Mouse (Mus musculus) cerebellum, adult 11 months (tissue): ENCODE measurements around the gene Gm42791.
A peak's percentile ranks its signal among the peaks of the same experiment; 100 is the strongest.

Experiments
- DNase-seq: peaks from one replicate; pipeline ENCODE4 v3.0.0; 2022

Gene Gm42791

DNA sequence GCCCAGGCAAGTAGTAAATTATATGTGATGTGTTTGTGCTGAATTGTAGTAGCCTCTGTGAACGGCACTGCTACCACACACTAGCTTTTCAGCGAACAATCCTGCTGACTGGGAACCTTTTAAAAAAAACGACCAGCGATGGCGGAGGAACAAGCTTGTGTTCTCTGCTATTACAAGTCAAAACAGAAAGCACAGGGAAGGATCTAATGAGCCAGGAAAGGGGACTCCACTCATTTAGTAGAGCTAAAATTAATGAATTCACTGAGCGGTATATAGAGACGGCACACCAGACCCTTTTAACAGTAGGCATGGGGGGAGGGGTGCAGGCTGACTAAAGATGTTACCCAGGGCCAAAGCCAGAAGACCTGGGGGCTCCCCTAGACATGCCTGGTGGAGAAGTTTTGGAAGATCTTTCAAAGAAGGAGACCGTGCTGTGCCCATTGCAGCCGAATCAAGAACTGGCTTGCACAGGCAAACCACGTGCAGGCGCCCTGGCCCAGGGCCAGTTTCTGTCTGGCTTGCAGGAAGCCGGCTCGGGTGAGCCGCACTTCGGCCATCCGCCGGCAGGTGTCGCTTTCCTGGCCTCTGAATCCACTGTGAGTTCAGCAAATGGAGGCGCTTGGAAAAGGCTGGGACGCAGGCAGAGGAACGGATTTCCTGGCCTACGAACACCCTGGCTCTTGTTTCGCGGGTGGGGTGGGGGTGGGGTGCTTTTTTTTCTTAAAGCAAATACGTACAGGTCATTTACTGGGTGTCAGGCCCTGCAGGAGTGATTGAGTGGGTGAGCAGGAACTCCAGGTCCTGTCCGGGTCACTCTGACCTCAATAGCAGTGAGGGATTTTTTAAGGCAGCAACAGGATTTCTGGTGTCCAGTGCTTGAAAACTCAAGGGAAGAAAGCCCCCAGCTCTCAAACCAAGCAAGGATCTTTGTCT lies 11.7 kb upstream of the Gm42791 start:
- DNase-seq = peak; percentile 100

- DNase-seq = no peak
These were observed 10.9 kb upstream of the Gm42791 start for GRCm38 (mm10) chr5:149005701-149006361.

DNA sequence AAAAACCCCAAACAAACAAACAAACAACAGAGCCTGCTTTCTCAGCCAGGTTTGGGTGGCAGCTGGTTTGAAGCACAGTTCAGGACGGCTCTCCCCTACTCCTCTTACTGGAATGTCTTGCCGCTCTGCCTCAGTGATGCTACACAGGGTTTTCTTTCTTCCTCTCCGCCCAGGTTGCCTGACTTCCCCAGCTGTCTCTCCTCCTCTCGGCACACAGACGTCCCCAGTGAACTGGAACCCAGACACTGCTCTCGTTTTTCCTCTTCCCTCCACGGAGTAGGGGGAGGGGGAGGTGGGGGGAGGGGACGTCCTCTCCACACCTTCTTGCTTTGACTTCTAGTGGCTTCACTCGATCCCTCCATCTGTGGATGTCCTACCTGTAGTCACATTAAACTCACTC lies 10.1 kb upstream of the Gm42791 start:
- no peak for DNase-seq

- no peak for DNase-seq
These were observed 8.2 kb upstream of the Gm42791 start for GRCm38 (mm10) chr5:149003137-149003536.

DNA sequence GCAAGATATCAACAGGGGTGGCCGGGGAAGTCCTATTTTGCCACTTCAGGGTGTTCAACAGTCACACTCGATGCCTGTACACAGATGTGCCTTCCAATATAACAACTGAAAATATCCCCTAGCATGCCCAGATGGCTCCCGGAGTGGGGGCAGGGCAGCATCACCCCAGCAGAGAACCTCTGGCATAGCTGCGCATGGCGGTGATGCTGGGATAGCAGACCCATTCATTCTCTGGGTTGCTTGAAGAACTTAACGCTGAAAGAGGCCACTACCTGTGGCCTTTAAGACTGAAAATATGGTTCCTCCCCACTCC lies 7.8 kb upstream of the Gm42791 start:
- no peak for DNase-seq

GRCm38 (mm10) chr5:149002034-149002802 lies 7.3 kb upstream of the Gm42791 start:
- DNase-seq = no peak

GRCm38 (mm10) chr5:148999802-149000201 lies 4.9 kb upstream of the Gm42791 start:
- no peak for DNase-seq

DNA sequence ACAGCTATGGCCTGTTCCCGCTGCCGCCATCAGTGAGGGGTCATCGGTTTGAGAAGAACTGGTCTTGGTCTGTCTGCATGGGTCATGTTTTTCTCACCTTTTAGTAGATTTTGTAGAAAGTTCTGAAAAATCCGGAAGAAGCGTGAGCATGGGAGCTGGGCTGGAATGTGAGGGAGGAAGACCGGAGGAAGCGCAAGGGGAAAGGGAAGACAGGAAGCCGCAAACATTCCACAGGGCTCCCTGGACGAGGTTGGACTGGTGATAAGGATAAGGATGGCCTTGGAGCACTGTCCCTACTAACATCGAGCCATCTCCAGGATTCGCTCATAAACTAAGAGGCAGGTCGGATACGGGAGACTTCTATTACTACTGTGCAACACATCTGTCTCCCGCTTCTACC lies 3.6 kb upstream of the Gm42791 start:
- no peak for DNase-seq

DNA sequence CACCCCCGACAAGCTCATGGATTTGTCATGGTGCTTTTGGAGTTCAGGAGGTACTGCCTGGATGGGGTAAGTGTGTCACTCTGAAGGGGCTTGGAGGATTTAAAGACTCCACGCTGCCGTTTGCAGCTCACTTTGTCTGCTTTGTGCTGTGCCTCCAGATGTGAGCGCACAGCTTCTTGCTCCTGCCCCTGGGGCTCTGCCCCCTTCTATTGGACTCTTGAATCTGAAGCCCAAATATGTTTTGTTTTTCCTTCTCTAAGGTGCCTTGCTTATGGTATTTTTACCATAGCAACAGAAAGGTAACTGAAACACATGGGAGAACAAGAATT lies 1.7 kb upstream of the Gm42791 start:
- DNase-seq = no peak

- DNase-seq = no peak
These were observed 1.2 kb upstream of the Gm42791 start for GRCm38 (mm10) chr5:148995962-148996708.

DNA sequence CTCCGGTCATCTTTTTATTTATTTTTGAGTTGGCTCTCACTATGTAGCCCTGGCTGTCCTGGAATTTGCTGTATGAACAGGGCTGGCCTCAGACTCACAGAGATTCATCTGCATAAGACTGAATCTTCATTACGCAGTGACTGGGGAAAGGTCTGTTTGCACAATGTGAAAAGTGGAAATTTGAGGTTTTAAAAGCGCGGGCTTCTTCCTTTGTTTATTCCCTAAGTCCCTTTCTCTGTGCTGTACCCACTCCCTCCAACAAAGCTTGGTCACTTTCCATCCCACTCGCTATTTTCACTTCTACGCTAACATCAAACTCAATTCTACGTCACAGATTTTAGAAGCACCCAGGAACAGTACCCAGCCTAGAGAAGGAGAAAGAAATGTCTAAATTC lies 639 bp downstream of the Gm42791 start:
- no peak for DNase-seq

DNA sequence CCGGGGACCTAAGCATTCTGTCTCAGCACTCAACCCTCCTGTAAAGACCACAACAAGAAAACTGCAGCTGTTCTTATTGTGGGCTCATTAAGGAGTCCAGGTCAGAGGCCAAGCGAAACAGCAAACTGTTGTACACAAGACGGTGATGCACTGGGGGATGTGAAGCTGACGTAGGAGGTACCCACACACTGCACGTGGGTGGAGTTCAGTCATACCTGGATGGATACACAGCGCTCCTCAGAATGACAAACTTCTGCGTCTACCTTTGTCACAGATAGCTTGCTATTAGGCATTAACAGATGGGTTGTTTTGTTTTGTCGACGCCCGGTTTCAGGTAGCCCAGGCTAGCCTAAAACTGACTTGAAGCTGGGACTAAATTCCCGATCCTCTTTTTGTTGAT lies 2.3 kb downstream of the Gm42791 start:
- DNase-seq = no peak

GRCm38 (mm10) chr5:148990891-148991311 lies 4.0 kb downstream of the Gm42791 start:
- no peak for DNase-seq

DNA sequence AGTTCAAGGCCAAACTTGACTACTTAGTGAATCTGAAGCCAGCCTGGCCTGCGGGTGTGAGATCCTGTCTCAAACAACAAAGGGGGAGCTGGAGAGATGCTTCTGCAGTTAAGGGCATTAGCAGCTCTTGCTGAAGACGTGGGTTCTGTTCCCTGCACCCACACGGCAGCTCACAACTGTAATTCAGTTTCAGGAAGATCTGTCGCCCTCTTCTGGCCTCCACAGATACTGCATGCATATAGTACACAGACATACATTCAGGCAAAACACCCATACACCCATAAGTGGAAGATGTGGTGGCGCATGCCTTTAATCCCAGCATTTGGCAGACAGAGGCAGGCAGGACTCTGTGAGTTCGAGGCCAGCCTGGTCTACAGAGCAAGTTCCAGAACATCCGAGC lies 5.5 kb downstream of the Gm42791 start:
- no peak for DNase-seq

GRCm38 (mm10) chr5:148984961-148985360 lies 10.0 kb downstream of the Gm42791 start:
- no peak for DNase-seq

GRCm38 (mm10) chr5:148983696-148984095 lies 11.3 kb downstream of the Gm42791 start:
- no peak for DNase-seq

DNA sequence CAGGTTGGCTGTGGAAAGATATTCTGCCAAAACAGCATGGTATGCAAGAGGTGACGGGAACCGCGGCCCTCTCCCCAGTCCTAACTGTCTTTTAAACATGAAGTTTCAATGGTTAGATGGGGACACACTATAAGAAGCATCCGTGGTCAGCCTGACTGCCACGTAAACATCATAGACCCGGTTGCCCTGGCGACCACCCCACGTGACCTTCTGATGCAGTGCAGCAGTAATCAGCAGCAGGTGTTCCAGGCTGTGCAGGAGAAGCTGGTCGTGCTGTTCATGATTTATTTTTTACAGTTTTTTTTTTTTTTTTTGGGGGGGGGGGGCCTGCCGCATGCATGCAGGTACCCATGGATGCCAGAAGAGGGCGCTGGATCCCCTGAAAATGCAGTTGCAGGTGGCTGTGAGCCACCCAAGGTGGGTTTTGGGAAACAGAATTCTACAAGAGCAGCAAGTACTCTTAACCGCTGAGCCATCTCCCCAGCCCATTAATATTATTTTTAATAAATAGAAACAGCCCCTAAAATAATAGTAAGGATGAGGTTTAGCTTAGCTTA lies 11.8 kb downstream of the Gm42791 start:
- no peak for DNase-seq

DNA sequence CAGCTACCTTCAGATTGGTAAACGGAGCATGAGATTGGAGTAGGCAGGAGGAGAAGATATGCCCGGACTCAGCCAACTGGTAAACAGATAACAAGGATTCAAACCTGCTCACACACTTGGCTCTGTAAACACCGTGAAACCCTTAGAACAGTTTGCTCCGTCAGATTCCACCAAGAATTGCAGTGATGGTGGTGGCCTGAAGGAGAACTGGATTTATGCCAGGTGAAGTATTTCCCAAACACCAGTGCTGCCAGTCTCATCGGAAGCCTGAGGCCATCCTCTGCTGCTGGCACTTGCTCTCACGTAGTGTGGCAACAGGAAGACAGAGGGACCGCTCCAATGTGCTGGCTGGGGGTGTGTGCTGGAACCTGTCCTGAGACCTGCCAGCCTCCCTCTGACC lies 12.6 kb downstream of the Gm42791 start:
- DNase-seq = no peak

GRCm38 (mm10) chr5:148980607-148981006 lies 14.3 kb downstream of the Gm42791 start:
- DNase-seq = no peak

DNA sequence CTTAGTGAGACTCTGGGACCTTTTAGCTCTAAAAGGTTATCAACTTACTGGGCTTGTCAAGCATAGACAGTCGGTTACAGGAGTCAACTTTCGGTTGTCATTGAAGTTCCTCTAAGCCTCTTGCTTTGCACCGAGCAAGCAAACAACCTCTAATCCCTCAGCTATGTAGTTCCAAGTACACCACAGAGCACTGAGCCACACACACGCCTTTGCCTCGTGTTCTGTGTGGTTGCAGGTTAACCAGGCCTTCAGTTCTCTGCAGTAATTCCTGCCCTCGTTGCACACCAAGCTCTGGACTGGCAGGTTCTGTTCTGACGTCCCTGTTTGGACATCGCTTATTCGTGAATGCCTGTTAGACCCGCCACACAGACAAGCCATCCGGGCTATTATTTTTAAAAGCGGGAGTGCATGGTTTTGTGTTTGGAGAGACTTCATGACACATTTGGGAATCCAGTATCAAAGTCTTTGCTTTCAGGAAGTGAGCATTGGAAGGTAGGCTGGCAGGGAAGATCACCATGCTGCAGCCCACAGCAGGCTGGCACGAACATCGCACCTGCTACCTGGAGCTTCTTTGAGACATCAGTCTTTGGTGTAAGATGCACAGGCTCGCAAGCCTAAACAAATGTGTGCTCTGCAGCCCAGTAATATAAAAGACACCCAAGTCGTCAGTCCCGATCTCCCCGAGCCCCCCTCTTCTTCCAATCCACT lies 16.3 kb downstream of the Gm42791 start:
- no peak for DNase-seq

GRCm38 (mm10) chr5:148977698-148978457 lies 17.1 kb downstream of the Gm42791 start:
- DNase-seq = no peak
